Mouse (Mus musculus) spleen, postnatal 4 days (tissue): ENCODE results near the gene Olfr1084.
"Not testable (repeated sequence)": the region's sequence is repeated elsewhere in the genome, so short reads cannot be mapped to it uniquely, and the experiment has no call there.

Source experiments
- DNase-seq, 2 experiments: peaks; one replicate each; pipeline ENCODE4 v3.0.0; 2022; ENCODE audit warnings: low spot score in 2 of 2

The Olfr1084 gene

GRCm38 (mm10) chr2:86639625-86640024 is at the start of gene Olfr1084:
Gene Olfr1084 (minus strand): TSS chr2:86639725.
- DNase-seq = not testable (repeated sequence)

- no peak for DNase-seq
Observed at GRCm38 (mm10) chr2:86679992-86680391, 40.5 kb upstream of the Olfr1084 start, which contains the start of gene Olfr1086. Gene Olfr1086 (minus strand): TSS chr2:86680092.

- no peak for DNase-seq
Observed at GRCm38 (mm10) chr2:86661919-86662318, 22.4 kb upstream of the Olfr1084 start, which contains the start of gene Olfr1085. Gene Olfr1085 (minus strand): TSS chr2:86662019.

- not testable (repeated sequence) for DNase-seq
Observed at GRCm38 (mm10) chr2:86598866-86599265, 40.7 kb downstream of the Olfr1084 start, which contains the start of gene Olfr1082. Gene Olfr1082 (minus strand): TSS chr2:86598966.
